Mouse (Mus musculus) lung, embryonic 14.5 days (tissue): ENCODE measurements around the gene Crlf2. TPM values are rescaled to one million over a fixed set of nuclear protein-coding genes. Genes with fewer than 3 reads are reported as not detected.

Experiments
- ATAC-seq: fragments of 200-750 bp; cut with Nextera tagmentation; 2 replicates; pipeline ENCODE4 v1.8.0; 2017; ENCODE audit warnings: mild to moderate bottlenecking, moderate TSS enrichment, moderate library complexity; ENCODE audit not compliant: insufficient read depth
- DNase-seq: peaks from one replicate; pipeline ENCODE4 v3.0.0-alpha.2; 2015
- H3K27ac ChIP-seq: fragments of 300-500 bp; sonication (generic); 2 replicates; pipeline ENCODE4 v1.5.1; 2014; ENCODE audit warnings: low read depth, mild to moderate bottlenecking, moderate library complexity
- H3K27me3 ChIP-seq: fragments of 300-500 bp; sonication (generic); 2 replicates; pipeline ENCODE4 v1.6.1; 2014; ENCODE audit warnings: low read length, control low read depth; ENCODE audit not compliant: insufficient read depth
- H3K36me3 ChIP-seq: fragments of 300-500 bp; sonication (generic); 2 replicates; pipeline ENCODE4 v1.6.1; 2014; ENCODE audit warnings: control low read depth; ENCODE audit not compliant: insufficient read depth
- H3K4me1 ChIP-seq: fragments of 300-500 bp; sonication (generic); 2 replicates; pipeline ENCODE4 v1.6.1; 2014; ENCODE audit warnings: antibody characterized with exemption, control low read depth; ENCODE audit not compliant: insufficient read depth
- H3K4me2 ChIP-seq: fragments of 300-500 bp; sonication (generic); 2 replicates; pipeline ENCODE4 v1.6.1; 2014; ENCODE audit warnings: mild to moderate bottlenecking
- H3K4me3 ChIP-seq: fragments of 300-500 bp; sonication (generic); 2 replicates; pipeline ENCODE4 v1.5.1; 2014; ENCODE audit warnings: low read depth, low read length
- H3K9ac ChIP-seq: fragments of 300-500 bp; sonication (generic); 2 replicates; pipeline ENCODE4 v1.6.1; 2014
- H3K9me3 ChIP-seq: fragments of 300-500 bp; sonication (generic); 2 replicates; pipeline ENCODE4 v1.6.1; 2016; ENCODE audit warnings: low read depth, low read length, control low read depth
- CTCF ChIP-seq: IDR thresholded peaks from 2 replicates; pipeline ENCODE4 v1.5.1; 2016; ENCODE audit warnings: antibody characterized with exemption, low read depth
- WGBS: fragments of 180-500 bp; shearing (Covaris S2); extraction: QIAGEN DNeasy Blood & Tissue Kit; methylation state at CpG from one replicate; pipeline ENCODE4 v1.1.7; 2014; 5-methylcytosine and 5-hydroxymethylcytosine counted together
- polyA plus RNA-seq: library from polyadenylated mRNA; unstranded; fragments of >200 nt; fragmentation: Nextera tagmentation; extraction: Ambion mirVana; gene quantifications from 2 replicates; pipeline ENCODE4 v1.2.1, GENCODE M21; 2014

Gene Crlf2
- polyA plus RNA-seq, 1 experiment from 2014 or later: 10.7 TPM

DNA sequence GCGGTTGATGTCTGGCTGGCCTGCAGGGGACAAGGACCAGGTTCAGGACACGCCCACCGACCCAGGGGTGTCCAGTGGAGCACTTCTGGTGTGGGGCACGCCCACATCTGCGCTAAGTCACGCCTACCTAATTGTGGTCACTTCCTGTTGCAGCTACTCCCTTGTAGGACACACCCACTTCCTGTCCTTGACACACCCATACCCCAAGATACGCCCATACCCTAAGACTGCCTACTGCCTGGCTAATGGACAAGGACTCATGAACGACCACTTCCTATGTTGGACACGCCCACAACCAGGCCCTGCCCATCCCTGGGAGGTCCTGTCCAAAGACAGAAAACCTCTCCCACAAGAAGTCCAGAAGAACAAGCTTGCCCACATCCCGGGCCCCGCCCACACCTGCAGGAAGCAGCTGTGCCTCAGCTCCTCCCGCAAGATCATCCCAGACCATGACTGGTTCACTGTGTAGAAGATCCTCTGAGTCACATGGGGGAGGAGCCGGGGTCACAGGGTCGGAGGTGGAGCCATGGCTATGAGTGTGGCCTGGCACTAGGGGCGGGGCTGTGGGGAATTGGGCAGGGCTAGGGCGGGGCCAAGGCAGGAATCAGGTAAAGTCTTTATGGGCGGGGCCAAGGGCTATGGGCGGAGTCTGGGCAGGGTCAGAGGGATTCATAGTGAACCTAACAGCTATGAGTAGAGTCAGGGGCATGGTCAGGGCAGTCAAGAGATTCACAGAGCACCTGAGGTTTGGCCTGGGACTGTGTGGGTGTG lies 5.4 kb downstream of the Crlf2 start:
- ATAC-seq: no peak
- Histone ChIP-seq H3K36me3 (0 out of 2 replicates have a peak, but pooled peaks cover 4% of the 10 kb centered on the region), H3K27ac (no peak overlapping the region), H3K9me3 (peaks cover 52% of the 10 kb centered on the region), H3K4me1 (no peaks in the 10 kb centered on the region), H3K4me2 (no peak overlapping the region), H3K4me3 (no peak overlapping the region), H3K27me3 (no peaks in the 10 kb centered on the region), H3K9ac (no peak overlapping the region)
- DNase-seq: peak; percentile 3
- 58% methylated on average over 18 of the region's 18 CpGs for WGBS
- no peak for TF ChIP-seq CTCF

- Histone ChIP-seq H3K4me1 (no peaks in the 10 kb centered on the region), H3K9ac (no peak overlapping the region), H3K4me2 (no peak overlapping the region), H3K36me3 (0 out of 2 replicates have a peak, but pooled peaks cover 4% of the 10 kb centered on the region), H3K9me3 (peaks cover 52% of the 10 kb centered on the region), H3K27me3 (no peaks in the 10 kb centered on the region), H3K27ac (no peak overlapping the region), H3K4me3 (no peak overlapping the region)
- 78% methylated on average over 14 of the region's 15 CpGs for WGBS
- no peak for TF ChIP-seq CTCF
- DNase-seq (no peak), ATAC-seq (no peak)
Measured at GRCm38 (mm10) chr5:109552541-109552940, 6.3 kb downstream of the Crlf2 start.

- 0 out of 2 replicates have a peak, but pooled peaks cover 4% of the 10 kb centered on the region for H3K36me3 ChIP-seq
- H3K4me1 ChIP-seq: no peaks in the 10 kb centered on the region
- TF ChIP-seq CTCF: no peak
- no peak overlapping the region for H3K4me2 ChIP-seq
- ATAC-seq (no peak), DNase-seq (peak; percentile 5)
- 87% methylated on average over 10 of the region's 13 CpGs for WGBS
- H3K27me3 ChIP-seq: no peaks in the 10 kb centered on the region
- no peak overlapping the region for H3K9ac ChIP-seq
- H3K27ac ChIP-seq: no peak overlapping the region
- H3K4me3 ChIP-seq: no peak overlapping the region
- H3K9me3 ChIP-seq: peaks cover 52% of the 10 kb centered on the region
Measured at GRCm38 (mm10) chr5:109552116-109552515, 6.7 kb downstream of the Crlf2 start.

- Histone ChIP-seq H3K4me1 (no peaks in the 10 kb centered on the region), H3K4me3 (no peak overlapping the region), H3K36me3 (0 out of 2 replicates have a peak, but pooled peaks cover 4% of the 10 kb centered on the region), H3K27ac (no peak overlapping the region), H3K27me3 (no peaks in the 10 kb centered on the region), H3K4me2 (no peak overlapping the region), H3K9me3 (peaks cover 47% of the 10 kb centered on the region), H3K9ac (no peak overlapping the region)
- TF ChIP-seq CTCF: no peak
- no peak for ATAC-seq
- 88% methylated on average over 25 of the region's 25 CpGs for WGBS
- DNase-seq: peak; percentile 13
Measured at GRCm38 (mm10) chr5:109551041-109551765, 7.6 kb downstream of the Crlf2 start.

DNA sequence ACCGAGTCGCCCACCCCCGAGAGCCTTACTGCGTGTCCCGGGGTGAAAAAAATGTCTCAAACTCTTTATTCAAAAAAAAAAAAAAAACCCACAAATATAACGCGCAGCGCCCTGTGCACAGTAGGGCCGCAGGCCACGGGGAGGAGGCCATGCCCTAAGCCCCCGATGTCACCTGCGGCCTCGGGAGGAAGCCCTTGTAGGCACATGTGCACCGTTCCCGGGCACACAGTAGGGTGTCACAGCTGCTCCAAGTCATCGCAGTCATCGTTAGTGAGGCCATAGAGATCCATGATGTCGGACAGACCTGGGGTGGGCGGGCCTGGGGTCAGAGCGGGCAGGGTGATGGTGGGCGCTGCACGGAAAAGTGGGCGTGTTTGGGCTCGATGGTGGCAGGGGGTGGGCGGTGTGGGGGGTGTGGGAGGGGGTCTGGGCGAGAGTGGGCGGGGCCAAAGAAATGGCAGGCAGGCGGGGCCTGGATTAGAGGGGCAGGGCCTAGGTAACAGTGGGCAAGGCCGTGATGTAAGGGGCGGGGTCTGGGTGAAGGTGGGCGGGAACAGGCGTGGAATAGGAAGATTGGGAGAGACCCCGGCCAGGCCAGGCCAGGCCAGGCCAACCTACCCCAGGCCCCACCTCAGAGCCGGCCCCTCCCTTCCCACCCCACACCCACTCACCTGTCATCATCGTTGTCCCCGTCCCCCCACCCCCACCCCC lies 8.4 kb downstream of the Crlf2 start:
- no peak overlapping the region for H3K27ac ChIP-seq
- DNase-seq: no peak
- WGBS: 83% methylated on average over 30 of the region's 36 CpGs
- no peak overlapping the region for H3K9ac ChIP-seq
- H3K4me3 ChIP-seq: no peak overlapping the region
- no peak overlapping the region for H3K4me2 ChIP-seq
- TF ChIP-seq CTCF: no peak
- 0 out of 2 replicates have a peak, but pooled peaks cover 4% of the 10 kb centered on the region for H3K36me3 ChIP-seq
- no peaks in the 10 kb centered on the region for H3K4me1 ChIP-seq
- no peaks in the 10 kb centered on the region for H3K27me3 ChIP-seq
- H3K9me3 ChIP-seq: peaks cover 39% of the 10 kb centered on the region
- no peak for ATAC-seq

- H3K4me2 ChIP-seq: no peak overlapping the region
- 62% methylated on average over 9 of the region's 9 CpGs for WGBS
Measured at GRCm38 (mm10) chr5:109548712-109549111, 10.1 kb downstream of the Crlf2 start.

More at GRCm38 (mm10) chr5:109548712-109549111, 10.1 kb downstream of the Crlf2 start:
- ATAC-seq (no peak), DNase-seq (peak; percentile 2)
- Histone ChIP-seq H3K4me3 (no peak overlapping the region), H3K27ac (no peak overlapping the region), H3K9ac (no peak overlapping the region), H3K4me1 (no peaks in the 10 kb centered on the region), H3K27me3 (no peaks in the 10 kb centered on the region), H3K9me3 (peaks cover 27% of the 10 kb centered on the region), H3K36me3 (no peaks in the 10 kb centered on the region)
- peak; percentile 40 for TF ChIP-seq CTCF
